Mouse (Mus musculus): ENCODE measurements around the gene Zfp385c. TPM values are rescaled to one million over a fixed set of nuclear protein-coding genes. Genes with fewer than 3 reads are reported as not detected.

The Zfp385c gene
- polyA plus RNA-seq, 1 experiment from 2014 or later = 0.26 TPM

DNA sequence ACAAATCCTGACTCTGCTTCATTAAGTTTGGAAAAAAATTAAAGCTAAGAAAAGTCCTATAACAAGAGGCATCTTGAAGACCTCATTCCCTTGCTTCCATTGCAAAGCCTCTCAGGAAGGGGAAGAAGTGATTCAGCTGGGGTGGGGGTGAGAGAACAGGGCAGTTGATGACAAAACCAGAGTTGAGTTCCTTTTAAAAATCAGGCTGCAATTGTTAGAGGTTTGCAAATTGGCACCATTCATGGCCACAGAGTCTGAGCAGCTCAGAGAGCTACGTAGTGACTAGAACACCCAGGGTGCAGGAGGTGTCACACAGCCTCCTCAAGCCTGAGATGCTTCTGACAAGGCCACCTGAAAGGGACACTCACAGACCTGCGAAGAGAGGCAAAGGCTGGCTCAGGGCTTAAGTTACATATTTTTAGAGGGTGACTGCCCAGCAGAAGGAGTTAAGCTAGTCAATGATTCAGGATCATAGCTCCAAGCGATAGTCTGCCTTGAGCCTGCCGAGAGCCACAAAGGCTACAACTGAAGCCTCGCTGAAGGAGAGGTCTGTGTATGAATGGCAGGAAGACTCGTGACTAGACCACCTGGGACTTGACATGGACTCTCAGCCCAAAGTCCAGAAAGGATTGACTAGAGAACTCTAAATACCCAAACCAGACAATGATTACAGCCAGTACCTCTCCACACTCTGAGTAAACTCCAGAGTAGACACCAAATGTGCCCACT is 38.4 kb upstream of the Zfp385c start:
- no peak overlapping the region for H3K4me2 ChIP-seq (ENCODE audit: low read length)
- 85% methylated on average over 6 of the region's 6 CpGs for WGBS
- H3K9me3 ChIP-seq (ENCODE audit: control insufficient read depth, low read length) = no peaks in the 10 kb centered on the region
- H3K27ac ChIP-seq (ENCODE audit: low read depth) = no peak overlapping the region
- no peak overlapping the region for H3K9ac ChIP-seq (ENCODE audit: low read length)
- no peaks in the 10 kb centered on the region; the same call in 1 of the 2 replicates for H3K4me1 ChIP-seq (replicated peaks; ENCODE audit: control insufficient read depth, insufficient read depth, low read length)
- no peaks in the 10 kb centered on the region for H3K27me3 ChIP-seq (replicated peaks; ENCODE audit: control insufficient read depth, insufficient read depth, low read length)
- H3K4me3 ChIP-seq (ENCODE audit: low read depth, low read length) = no peak overlapping the region
- no peak for DNase-seq (ENCODE audit: low spot score)
- H3K36me3 ChIP-seq (ENCODE audit: control insufficient read depth, insufficient read depth, low read length) = peaks cover 7% of the 10 kb centered on the region; the same call in 1 of the 2 replicates
- no peak for ATAC-seq (replicated peaks; ENCODE audit: low FRiP score, low TSS enrichment, low read depth)

DNA sequence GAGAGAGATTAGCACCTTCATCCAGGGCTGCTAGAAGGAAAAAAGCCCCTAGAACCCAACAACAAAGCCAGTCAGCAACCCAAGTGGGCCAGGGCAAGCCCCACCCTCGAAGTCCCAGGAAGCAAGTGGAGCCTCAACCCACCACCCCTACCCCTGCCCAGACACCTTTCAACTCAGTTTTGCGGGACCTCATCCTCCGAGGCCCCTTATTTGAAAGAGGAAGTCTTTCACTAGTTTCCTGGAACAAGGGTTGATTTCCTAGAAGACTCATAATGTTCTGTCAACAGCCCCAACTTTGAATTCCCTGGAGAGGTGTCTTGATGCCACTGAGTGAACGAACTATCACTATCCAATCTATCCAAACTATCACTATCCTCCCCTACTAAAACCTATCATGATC is 37.7 kb upstream of the Zfp385c start:
- Histone ChIP-seq H3K4me3 (ENCODE audit: low read depth, low read length) (no peak overlapping the region), H3K4me2 (ENCODE audit: low read length) (no peak overlapping the region), H3K27me3 (replicated peaks; ENCODE audit: control insufficient read depth, insufficient read depth, low read length) (no peaks in the 10 kb centered on the region), H3K9ac (ENCODE audit: low read length) (no peak overlapping the region), H3K9me3 (ENCODE audit: control insufficient read depth, low read length) (no peaks in the 10 kb centered on the region), H3K4me1 (replicated peaks; ENCODE audit: control insufficient read depth, insufficient read depth, low read length) (peaks cover 5% of the 10 kb centered on the region), H3K27ac (ENCODE audit: low read depth) (no peak overlapping the region), H3K36me3 (ENCODE audit: control insufficient read depth, insufficient read depth, low read length) (peaks cover 7% of the 10 kb centered on the region; the same call in 1 of the 2 replicates)
- 85% methylated on average over 4 of the region's 4 CpGs for WGBS
- DNase-seq (ENCODE audit: low spot score) = no peak
- ATAC-seq (replicated peaks; ENCODE audit: low FRiP score, low TSS enrichment, low read depth) = no peak

DNA sequence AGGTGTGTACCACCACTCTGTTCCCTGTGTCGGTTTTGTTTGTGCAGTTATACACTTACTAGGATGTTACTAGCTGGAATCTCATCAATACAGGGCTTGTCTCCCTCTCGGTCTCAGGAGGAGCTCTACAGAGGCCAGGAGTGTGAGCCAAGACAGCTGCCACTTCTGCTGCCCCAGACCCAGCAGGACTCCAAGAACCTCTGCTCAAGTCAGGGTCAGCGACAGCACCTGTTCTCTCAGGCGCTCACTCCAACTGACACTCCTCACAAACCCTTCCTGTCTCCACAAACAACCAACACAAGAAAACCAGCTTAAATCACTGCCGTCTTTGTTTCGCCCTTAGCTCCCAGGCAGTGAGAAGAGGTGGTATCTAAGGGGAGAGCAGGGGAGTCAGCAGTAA is 36.3 kb upstream of the Zfp385c start:
- Histone ChIP-seq H3K4me1 (replicated peaks; ENCODE audit: control insufficient read depth, insufficient read depth, low read length) (peaks cover 10% of the 10 kb centered on the region), H3K9ac (ENCODE audit: low read length) (no peak overlapping the region), H3K27me3 (replicated peaks; ENCODE audit: control insufficient read depth, insufficient read depth, low read length) (no peaks in the 10 kb centered on the region), H3K27ac (ENCODE audit: low read depth) (no peak overlapping the region), H3K36me3 (ENCODE audit: control insufficient read depth, insufficient read depth, low read length) (peaks cover 7% of the 10 kb centered on the region; the same call in 1 of the 2 replicates), H3K4me2 (ENCODE audit: low read length) (no peak overlapping the region), H3K4me3 (ENCODE audit: low read depth, low read length) (no peak overlapping the region), H3K9me3 (ENCODE audit: control insufficient read depth, low read length) (no peaks in the 10 kb centered on the region)
- ATAC-seq (replicated peaks; ENCODE audit: low FRiP score, low TSS enrichment, low read depth) (no peak), DNase-seq (ENCODE audit: low spot score) (no peak)
- WGBS = 87% methylated on average over 6 of the region's 6 CpGs

DNA sequence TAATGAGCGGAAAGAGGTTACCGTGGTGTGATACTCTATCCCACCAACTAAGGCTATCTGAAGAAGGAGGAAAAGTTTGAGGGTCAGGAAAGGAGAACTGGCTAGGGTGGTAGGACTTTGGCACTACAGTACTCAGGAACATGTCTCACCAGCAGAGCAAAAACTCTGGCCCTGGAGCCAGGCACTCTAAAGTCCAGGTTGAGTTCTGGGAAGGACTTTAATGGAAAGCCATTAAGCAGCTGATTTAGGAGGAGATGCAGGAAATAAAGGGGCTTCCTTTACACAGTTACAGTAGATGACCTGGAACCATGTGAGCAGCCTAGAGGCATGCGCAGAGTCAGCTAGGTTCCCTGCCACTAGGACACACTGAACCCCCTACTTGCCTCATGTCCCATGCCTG is 34.9 kb upstream of the Zfp385c start:
- no peak for ATAC-seq (replicated peaks; ENCODE audit: low FRiP score, low TSS enrichment, low read depth)
- Histone ChIP-seq H3K27ac (ENCODE audit: low read depth) (no peak overlapping the region), H3K9ac (ENCODE audit: low read length) (no peak overlapping the region), H3K36me3 (ENCODE audit: control insufficient read depth, insufficient read depth, low read length) (peaks cover 2% of the 10 kb centered on the region; the same call in 1 of the 2 replicates), H3K27me3 (replicated peaks; ENCODE audit: control insufficient read depth, insufficient read depth, low read length) (no peaks in the 10 kb centered on the region), H3K9me3 (ENCODE audit: control insufficient read depth, low read length) (no peaks in the 10 kb centered on the region), H3K4me1 (replicated peaks; ENCODE audit: control insufficient read depth, insufficient read depth, low read length) (peaks cover 10% of the 10 kb centered on the region), H3K4me3 (ENCODE audit: low read depth, low read length) (no peak overlapping the region), H3K4me2 (ENCODE audit: low read length) (no peak overlapping the region)
- no peak for DNase-seq (ENCODE audit: low spot score)
- 95% methylated on average over 3 of the region's 3 CpGs for WGBS

DNA sequence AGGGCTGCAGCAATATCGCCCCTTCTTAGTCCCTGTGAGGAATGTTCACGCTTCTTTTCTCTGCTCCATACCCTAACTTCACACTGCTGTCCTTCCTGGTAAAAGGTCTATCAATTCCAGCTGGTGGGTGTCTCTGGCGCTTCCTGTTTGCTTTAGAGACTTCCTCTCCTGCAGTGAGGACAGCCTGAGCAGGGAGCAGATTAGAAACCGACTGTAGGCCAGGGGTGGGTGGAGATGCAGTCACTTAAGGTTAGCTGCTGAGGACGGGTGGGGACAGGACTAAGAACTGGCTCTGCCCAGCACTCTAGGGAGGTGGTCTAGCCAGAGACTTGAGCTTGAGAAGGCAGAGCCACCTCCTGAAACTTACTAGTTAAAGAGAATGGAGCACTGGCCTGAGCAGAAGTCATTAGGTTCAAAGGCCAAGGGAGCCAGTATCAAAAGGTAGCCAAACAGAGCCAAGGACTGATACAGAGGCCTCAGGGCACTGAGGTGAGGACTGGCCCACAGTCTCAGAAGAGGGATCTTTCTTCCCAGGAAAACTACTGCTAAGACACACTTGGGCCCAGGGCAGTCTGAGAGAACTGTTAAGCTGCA is 32.8 kb upstream of the Zfp385c start:
- H3K4me2 ChIP-seq (ENCODE audit: low read length) = no peak overlapping the region
- H3K4me3 ChIP-seq (ENCODE audit: low read depth, low read length) = no peak overlapping the region
- peak overlapping the region; percentile 55 for H3K27ac ChIP-seq (ENCODE audit: low read depth)
- WGBS = 25% methylated on average over 5 of the region's 5 CpGs
- H3K27me3 ChIP-seq (replicated peaks; ENCODE audit: control insufficient read depth, insufficient read depth, low read length) = no peaks in the 10 kb centered on the region
- ATAC-seq (replicated peaks; ENCODE audit: low FRiP score, low TSS enrichment, low read depth) = no peak
- H3K4me1 ChIP-seq (replicated peaks; ENCODE audit: control insufficient read depth, insufficient read depth, low read length) = peaks cover 14% of the 10 kb centered on the region
- H3K36me3 ChIP-seq (ENCODE audit: control insufficient read depth, insufficient read depth, low read length) = no peaks in the 10 kb centered on the region; the same call in 1 of the 2 replicates
- DNase-seq (ENCODE audit: low spot score) = no peak
- no peaks in the 10 kb centered on the region for H3K9me3 ChIP-seq (ENCODE audit: control insufficient read depth, low read length)
- no peak overlapping the region for H3K9ac ChIP-seq (ENCODE audit: low read length)

DNA sequence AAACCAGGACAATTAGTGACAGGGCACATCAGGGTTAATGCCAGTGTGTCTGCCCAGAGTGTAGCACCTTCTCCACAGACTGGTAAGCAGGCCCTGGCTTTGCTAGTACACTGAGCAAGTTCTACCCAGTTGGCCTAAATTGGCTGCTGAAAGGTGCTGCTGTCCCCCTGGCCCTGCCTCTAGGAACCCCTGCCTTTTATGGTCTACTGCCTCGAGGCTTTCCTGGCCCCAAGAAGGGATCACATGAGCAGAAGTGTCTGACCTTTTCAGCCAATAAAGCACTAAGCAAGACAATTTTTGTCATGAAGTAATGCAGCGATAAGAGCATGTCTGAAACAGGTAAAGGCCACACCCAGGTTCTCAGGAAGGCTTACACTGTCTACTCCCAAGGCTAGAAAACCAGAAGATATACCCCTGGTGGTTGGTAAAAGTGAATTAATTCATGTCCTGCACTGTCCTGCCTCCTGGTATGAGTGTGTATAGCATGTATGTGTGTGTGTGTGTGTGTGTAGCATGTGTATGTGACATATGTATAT is 30.3 kb upstream of the Zfp385c start:
- H3K36me3 ChIP-seq (ENCODE audit: control insufficient read depth, insufficient read depth, low read length) = peaks cover 19% of the 10 kb centered on the region
- no peak for DNase-seq (ENCODE audit: low spot score)
- H3K9me3 ChIP-seq (ENCODE audit: control insufficient read depth, low read length) = no peaks in the 10 kb centered on the region
- no peak overlapping the region for H3K4me2 ChIP-seq (ENCODE audit: low read length)
- WGBS = 51% methylated on average over 2 of the region's 2 CpGs
- no peak for ATAC-seq (replicated peaks; ENCODE audit: low FRiP score, low TSS enrichment, low read depth)
- no peak overlapping the region for H3K9ac ChIP-seq (ENCODE audit: low read length)
- H3K27me3 ChIP-seq (replicated peaks; ENCODE audit: control insufficient read depth, insufficient read depth, low read length) = no peaks in the 10 kb centered on the region
- no peak overlapping the region for H3K27ac ChIP-seq (ENCODE audit: low read depth)
- no peak overlapping the region for H3K4me3 ChIP-seq (ENCODE audit: low read depth, low read length)
- H3K4me1 ChIP-seq (replicated peaks; ENCODE audit: control insufficient read depth, insufficient read depth, low read length) = peaks cover 14% of the 10 kb centered on the region

DNA sequence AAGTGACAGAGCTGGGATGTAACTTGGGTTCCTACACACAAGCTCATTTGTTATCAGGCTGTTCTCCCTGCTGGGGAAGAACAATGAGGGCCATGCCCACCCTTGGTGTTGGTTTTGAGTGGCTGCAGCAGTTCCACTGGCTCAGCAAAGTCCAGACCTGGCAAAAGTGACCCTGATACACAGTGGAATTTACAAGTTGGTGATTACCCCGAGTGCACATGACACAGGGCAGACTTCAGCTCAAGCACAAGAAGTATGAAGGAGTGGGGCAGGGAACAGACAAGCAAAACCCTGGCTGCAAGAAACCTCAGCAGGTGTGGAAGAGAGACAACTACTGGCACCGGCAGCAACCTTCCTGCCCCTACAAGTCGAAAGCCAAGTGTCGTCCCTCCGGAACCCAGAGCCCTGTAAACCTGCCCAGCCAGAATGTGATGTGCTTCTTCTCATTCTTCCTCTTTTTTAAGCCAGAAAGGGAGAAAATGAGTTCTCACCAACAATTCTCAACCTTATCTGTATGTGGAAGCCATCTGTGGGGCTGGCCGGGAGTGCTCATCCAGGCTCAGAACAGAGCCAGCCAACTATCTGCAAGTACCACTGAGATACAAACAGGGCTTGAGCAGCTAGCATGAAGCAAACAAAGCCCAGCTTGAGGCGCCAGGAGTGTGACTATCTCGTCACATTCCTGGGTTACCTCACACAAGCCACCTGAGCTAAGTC is 29.7 kb upstream of the Zfp385c start:
- ATAC-seq (replicated peaks; ENCODE audit: low FRiP score, low TSS enrichment, low read depth) = no peak

DNA sequence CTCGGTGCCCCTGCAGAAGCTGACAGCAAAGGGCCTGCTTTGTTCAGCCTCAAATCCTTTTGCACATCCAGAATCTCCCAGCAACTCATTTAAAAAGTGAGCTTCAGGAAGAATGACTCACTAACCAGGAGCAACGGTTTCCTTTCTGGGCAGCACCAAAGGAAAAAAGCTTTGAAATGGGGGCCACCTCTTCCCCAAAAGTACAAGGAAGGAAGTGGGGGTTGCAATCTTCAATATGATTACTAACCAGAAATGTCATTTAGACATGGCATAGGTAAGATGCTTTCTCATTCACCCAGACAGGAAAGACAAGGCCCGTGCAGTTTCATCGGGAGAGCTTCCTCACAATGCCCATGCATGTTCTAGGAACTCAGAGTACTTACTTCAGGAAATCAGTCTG is 29.0 kb upstream of the Zfp385c start:
- H3K9me3 ChIP-seq (ENCODE audit: control insufficient read depth, low read length) = no peaks in the 10 kb centered on the region
- H3K4me2 ChIP-seq (ENCODE audit: low read length) = no peak overlapping the region
- peaks cover 14% of the 10 kb centered on the region for H3K4me1 ChIP-seq (replicated peaks; ENCODE audit: control insufficient read depth, insufficient read depth, low read length)
- ATAC-seq (replicated peaks; ENCODE audit: low FRiP score, low TSS enrichment, low read depth) = no peak
- H3K36me3 ChIP-seq (ENCODE audit: control insufficient read depth, insufficient read depth, low read length) = peaks cover 32% of the 10 kb centered on the region
- no peak for DNase-seq (ENCODE audit: low spot score)
- H3K9ac ChIP-seq (ENCODE audit: low read length) = no peak overlapping the region
- 69% methylated on average over 4 of the region's 4 CpGs for WGBS
- H3K27me3 ChIP-seq (replicated peaks; ENCODE audit: control insufficient read depth, insufficient read depth, low read length) = no peaks in the 10 kb centered on the region
- H3K4me3 ChIP-seq (ENCODE audit: low read depth, low read length) = no peak overlapping the region
- H3K27ac ChIP-seq (ENCODE audit: low read depth) = no peak overlapping the region

More for the DNA sequence above, 29.7 kb upstream of the Zfp385c start:
- no peak overlapping the region for H3K4me2 ChIP-seq (ENCODE audit: low read length)
- no peak for DNase-seq (ENCODE audit: low spot score)
- WGBS = 69% methylated on average over 8 of the region's 8 CpGs
- H3K9me3 ChIP-seq (ENCODE audit: control insufficient read depth, low read length) = no peaks in the 10 kb centered on the region
- peaks cover 26% of the 10 kb centered on the region for H3K36me3 ChIP-seq (ENCODE audit: control insufficient read depth, insufficient read depth, low read length)
- H3K27me3 ChIP-seq (replicated peaks; ENCODE audit: control insufficient read depth, insufficient read depth, low read length) = no peaks in the 10 kb centered on the region
- H3K27ac ChIP-seq (ENCODE audit: low read depth) = no peak overlapping the region
- H3K4me3 ChIP-seq (ENCODE audit: low read depth, low read length) = no peak overlapping the region
- peaks cover 14% of the 10 kb centered on the region for H3K4me1 ChIP-seq (replicated peaks; ENCODE audit: control insufficient read depth, insufficient read depth, low read length)
- no peak overlapping the region for H3K9ac ChIP-seq (ENCODE audit: low read length)

Data from intestine, embryonic 14.5 days (tissue).